Mouse (Mus musculus): ENCODE results near the gene Shisa3.

The Shisa3 gene

GRCm38 (mm10) chr5:67607804-67608673, at the start of gene Shisa3:
Gene Shisa3, plus strand, starts transcription at chr5:67607882.
- no peak for DNase-seq (ENCODE audit: low read depth, low spot score)

- DNase-seq (ENCODE audit: low read depth, low spot score), result no peak
Measured at GRCm38 (mm10) chr5:67558644-67559043, 49.0 kb upstream of the Shisa3 start.

GRCm38 (mm10) chr5:67559063-67559462, 48.6 kb upstream of the Shisa3 start:
- no peak for DNase-seq (ENCODE audit: low read depth, low spot score)

GRCm38 (mm10) chr5:67572552-67573155, 35.0 kb upstream of the Shisa3 start:
- no peak for DNase-seq (ENCODE audit: low read depth, low spot score)

GRCm38 (mm10) chr5:67574039-67574438, 33.6 kb upstream of the Shisa3 start:
- no peak for DNase-seq (ENCODE audit: low read depth, low spot score)

GRCm38 (mm10) chr5:67575705-67576104, 32.0 kb upstream of the Shisa3 start:
- no peak for DNase-seq (ENCODE audit: low read depth, low spot score)

GRCm38 (mm10) chr5:67579725-67580633, 27.7 kb upstream of the Shisa3 start:
- DNase-seq (ENCODE audit: low read depth, low spot score), result no peak

- no peak for DNase-seq (ENCODE audit: low read depth, low spot score)
Measured at GRCm38 (mm10) chr5:67595070-67595469, 12.6 kb upstream of the Shisa3 start.

- no peak for DNase-seq (ENCODE audit: low read depth, low spot score)
Measured at GRCm38 (mm10) chr5:67595629-67596028, 12.1 kb upstream of the Shisa3 start.

GRCm38 (mm10) chr5:67599935-67600334, 7.7 kb upstream of the Shisa3 start:
- DNase-seq (ENCODE audit: low read depth, low spot score), result no peak

- no peak for DNase-seq (ENCODE audit: low read depth, low spot score)
Measured at GRCm38 (mm10) chr5:67605951-67606350, 1.7 kb upstream of the Shisa3 start.

GRCm38 (mm10) chr5:67606916-67607803, 522 bp upstream of the Shisa3 start:
- DNase-seq (ENCODE audit: low read depth, low spot score), result no peak

- no peak for DNase-seq (ENCODE audit: low read depth, low spot score)
Measured at GRCm38 (mm10) chr5:67608674-67609519, 1.2 kb downstream of the Shisa3 start.

GRCm38 (mm10) chr5:67609520-67609837, 1.8 kb downstream of the Shisa3 start:
- DNase-seq (ENCODE audit: low read depth, low spot score), result no peak

- no peak for DNase-seq (ENCODE audit: low read depth, low spot score)
Measured at GRCm38 (mm10) chr5:67621230-67621629, 13.5 kb downstream of the Shisa3 start.

- DNase-seq (ENCODE audit: low read depth, low spot score), result no peak
Measured at GRCm38 (mm10) chr5:67628180-67628940, 20.7 kb downstream of the Shisa3 start.

- no peak for DNase-seq (ENCODE audit: low read depth, low spot score)
Measured at GRCm38 (mm10) chr5:67629440-67629839, 21.8 kb downstream of the Shisa3 start.

- DNase-seq (ENCODE audit: low read depth, low spot score), result no peak
Measured at GRCm38 (mm10) chr5:67629861-67630260, 22.2 kb downstream of the Shisa3 start.

- DNase-seq (ENCODE audit: low read depth, low spot score), result no peak
Measured at GRCm38 (mm10) chr5:67631261-67631660, 23.6 kb downstream of the Shisa3 start.

Measured in brain, embryonic 18.5 days (tissue).